Mouse (Mus musculus): Measurements from ENCODE around the gene Clta. TPM values are rescaled to one million over a fixed set of nuclear protein-coding genes. Genes with fewer than 3 reads are reported as not detected.

Clta gene
- polyA plus RNA-seq, 1 experiment from 2014 or later: 246 TPM

DNA sequence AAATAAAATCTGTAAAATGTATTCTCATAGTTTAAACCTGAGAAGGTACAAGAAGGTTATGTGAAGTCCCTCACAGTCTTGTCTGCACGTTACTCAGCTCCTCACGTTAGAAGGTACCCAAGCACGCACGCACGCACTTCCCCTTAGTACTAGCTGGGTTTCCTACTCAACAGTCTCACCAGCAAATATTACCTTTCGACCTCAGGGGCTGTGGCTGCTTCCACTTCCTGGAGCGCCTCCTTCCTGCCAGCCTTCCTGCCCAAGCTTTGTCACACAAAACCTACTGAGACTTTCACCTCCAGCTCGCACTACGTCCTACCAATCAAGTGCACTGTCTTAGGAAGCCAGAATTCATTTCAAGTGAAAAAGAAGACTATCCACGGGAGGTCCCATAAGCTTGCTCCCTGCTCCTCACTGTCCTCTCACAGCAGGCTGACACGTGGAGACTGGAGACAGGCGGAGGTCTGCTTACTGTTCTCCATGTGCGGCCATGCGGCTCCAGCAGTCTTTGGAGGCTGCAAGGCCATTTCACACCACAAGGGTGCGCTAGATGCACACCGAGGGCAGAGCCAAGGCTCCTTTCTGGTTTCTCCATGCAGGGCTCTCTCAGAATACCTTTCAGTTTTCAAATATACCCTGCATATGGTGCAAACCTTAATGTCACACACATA, 61.2 kb downstream of the Clta start:
- WGBS: 35% methylated on average over 16 of the region's 16 CpGs
- peak; percentile 66; the same call in 1 of the 2 replicates for ATAC-seq (ENCODE audit: low FRiP score, low read depth)
- Histone ChIP-seq H3K4me2 (replicated peaks) (peak overlapping the region; percentile 41), H3K27me3 (no peaks in the 10 kb centered on the region), H3K9me3 (no peaks in the 10 kb centered on the region), H3K27ac (no peak overlapping the region), H3K4me1 (peaks cover 4% of the 10 kb centered on the region; the same call in 1 of the 2 replicates), H3K36me3 (peaks cover 5% of the 10 kb centered on the region), H3K9ac (0 out of 2 replicates have a peak overlapping the region, but pooled peaks have one; percentile 8), H3K4me3 (0 out of 2 replicates have a peak overlapping the region, but pooled peaks have one; percentile 4)

DNA sequence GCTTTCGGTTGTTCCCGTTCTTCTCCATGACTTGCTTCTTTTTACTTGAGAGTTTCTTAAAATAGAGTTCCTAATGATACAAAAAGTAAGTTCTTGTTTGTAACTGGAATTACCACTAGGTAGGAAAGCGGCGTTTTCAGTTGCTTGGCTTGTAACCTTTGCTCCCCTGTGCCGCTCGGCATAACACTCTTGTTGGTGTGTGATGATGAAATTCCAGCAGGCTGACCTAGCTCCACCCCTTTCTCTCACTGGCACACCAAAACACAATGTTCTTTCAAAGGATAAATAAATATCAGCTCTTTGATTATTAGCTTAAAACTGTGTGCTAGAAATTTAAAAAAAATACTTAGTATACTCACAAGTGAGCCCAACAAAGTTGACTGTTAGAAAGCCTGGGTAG, 62.6 kb downstream of the Clta start:
- Histone ChIP-seq H3K27me3 (no peaks in the 10 kb centered on the region), H3K27ac (no peak overlapping the region), H3K9me3 (no peaks in the 10 kb centered on the region), H3K9ac (no peak overlapping the region), H3K4me1 (peaks cover 17% of the 10 kb centered on the region), H3K4me2 (replicated peaks) (no peak overlapping the region), H3K36me3 (peaks cover 5% of the 10 kb centered on the region), H3K4me3 (no peak overlapping the region)
- ATAC-seq (ENCODE audit: low FRiP score, low read depth): no peak
- 82% methylated on average over 6 of the region's 6 CpGs for WGBS

- 61% methylated on average over 9 of the region's 9 CpGs for WGBS
- ATAC-seq (ENCODE audit: low FRiP score, low read depth): no peak
- H3K27ac ChIP-seq: no peak overlapping the region
- peaks cover 17% of the 10 kb centered on the region for H3K4me1 ChIP-seq
- no peaks in the 10 kb centered on the region for H3K27me3 ChIP-seq
- no peaks in the 10 kb centered on the region for H3K36me3 ChIP-seq
- H3K4me2 ChIP-seq (replicated peaks): no peak overlapping the region
- H3K9me3 ChIP-seq: no peaks in the 10 kb centered on the region
- no peak overlapping the region for H3K9ac ChIP-seq
- H3K4me3 ChIP-seq: no peak overlapping the region
These were observed 64.5 kb downstream of the Clta start for GRCm38 (mm10) chr4:44068736-44069135.

DNA sequence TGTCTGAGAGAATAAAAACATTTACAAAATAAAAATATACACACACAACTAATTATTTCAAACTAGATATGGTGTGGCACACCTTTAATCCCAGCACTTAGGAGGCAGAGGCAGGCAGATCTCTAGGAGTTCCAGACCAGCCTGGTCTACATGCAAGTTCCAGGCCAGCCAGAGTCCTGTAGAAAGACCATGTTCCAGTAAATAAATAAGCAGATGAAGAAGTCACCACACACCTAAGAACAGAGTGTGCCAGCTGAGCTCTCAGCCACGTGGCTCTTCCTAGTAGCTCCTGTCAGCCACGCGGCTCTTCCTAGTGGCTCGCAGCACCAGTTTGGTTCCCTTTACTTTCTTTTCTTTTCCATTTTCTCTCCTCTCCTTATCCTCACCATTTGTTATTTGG, 65.2 kb downstream of the Clta start:
- 94% methylated on average over 4 of the region's 4 CpGs for WGBS

GRCm38 (mm10) chr4:44070641-44071040, 66.4 kb downstream of the Clta start:
- no peak for ATAC-seq (ENCODE audit: low FRiP score, low read depth)
- H3K4me2 ChIP-seq (replicated peaks): peak overlapping the region; percentile 85
- peak overlapping the region; percentile 90; the same call in 1 of the 2 replicates for H3K9ac ChIP-seq
- H3K27ac ChIP-seq: no peak overlapping the region
- no peaks in the 10 kb centered on the region for H3K36me3 ChIP-seq
- H3K4me3 ChIP-seq: peak overlapping the region; percentile 94; the same call in 1 of the 2 replicates
- WGBS: 82% methylated on average over 4 of the region's 4 CpGs
- no peaks in the 10 kb centered on the region for H3K27me3 ChIP-seq
- H3K4me1 ChIP-seq: peaks cover 13% of the 10 kb centered on the region
- no peaks in the 10 kb centered on the region for H3K9me3 ChIP-seq

More for the DNA sequence above, 65.2 kb downstream of the Clta start:
- no peak overlapping the region for H3K27ac ChIP-seq
- H3K27me3 ChIP-seq: no peaks in the 10 kb centered on the region
- no peaks in the 10 kb centered on the region for H3K9me3 ChIP-seq
- H3K4me3 ChIP-seq: no peak overlapping the region
- H3K4me2 ChIP-seq (replicated peaks): no peak overlapping the region
- H3K4me1 ChIP-seq: peaks cover 17% of the 10 kb centered on the region
- ATAC-seq (ENCODE audit: low FRiP score, low read depth): no peak
- H3K9ac ChIP-seq: no peak overlapping the region
- no peaks in the 10 kb centered on the region for H3K36me3 ChIP-seq

GRCm38 (mm10) chr4:44071741-44072145, 67.5 kb downstream of the Clta start:
- ATAC-seq (ENCODE audit: low FRiP score, low read depth): no peak
- H3K36me3 ChIP-seq: no peaks in the 10 kb centered on the region
- peak overlapping the region; percentile 90 for H3K9ac ChIP-seq
- no peaks in the 10 kb centered on the region for H3K9me3 ChIP-seq
- H3K27me3 ChIP-seq: no peaks in the 10 kb centered on the region
- H3K4me3 ChIP-seq: peak overlapping the region; percentile 94
- 8% methylated on average over 11 of the region's 11 CpGs for WGBS
- peak overlapping the region; percentile 85 for H3K4me2 ChIP-seq (replicated peaks)
- peaks cover 13% of the 10 kb centered on the region for H3K4me1 ChIP-seq
- H3K27ac ChIP-seq: 0 out of 2 replicates have a peak overlapping the region, but pooled peaks have one; percentile 70

DNA sequence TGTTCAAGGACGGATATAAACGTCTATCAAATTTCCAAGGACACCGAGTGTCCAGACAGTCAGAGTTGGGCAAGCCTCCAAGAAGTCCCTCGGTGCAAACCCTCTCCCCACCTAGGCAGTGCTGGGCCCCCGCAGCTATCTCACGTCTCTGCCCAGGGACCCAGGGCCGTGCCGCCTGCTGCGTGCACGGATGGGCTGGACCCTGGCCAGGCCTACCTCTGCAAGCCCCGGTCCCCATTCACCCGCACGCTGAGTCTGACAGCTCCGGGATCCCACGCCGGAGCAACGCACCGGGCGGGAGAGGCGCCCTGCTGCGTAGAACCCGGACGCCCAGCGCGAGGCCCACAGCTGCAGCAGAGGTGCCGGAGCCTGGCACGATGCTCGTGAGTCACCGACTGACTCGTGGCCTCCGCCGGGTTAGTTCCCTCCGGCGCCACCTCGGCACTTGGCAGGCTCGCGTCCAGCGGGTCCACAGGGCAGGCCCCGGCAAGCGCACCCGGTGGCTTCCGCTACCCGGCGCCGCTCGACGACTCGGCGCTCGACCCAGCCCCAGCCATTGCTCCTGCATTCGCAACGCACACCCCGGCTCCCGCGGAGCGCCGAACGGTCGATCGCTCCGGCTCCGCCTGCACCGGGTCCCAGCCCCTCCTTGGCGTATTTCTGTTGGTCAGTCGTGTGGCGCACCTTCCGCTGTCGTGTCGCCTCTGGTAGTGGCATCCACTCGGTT, 68.1 kb downstream of the Clta start:
- H3K4me1 ChIP-seq: peaks cover 13% of the 10 kb centered on the region
- peak overlapping the region; percentile 90 for H3K9ac ChIP-seq
- peak; percentile 97 for ATAC-seq (ENCODE audit: low FRiP score, low read depth)
- peak overlapping the region; percentile 70; the same call in 1 of the 2 replicates for H3K27ac ChIP-seq
- H3K4me3 ChIP-seq: peak overlapping the region; percentile 94
- no peaks in the 10 kb centered on the region for H3K9me3 ChIP-seq
- WGBS: 0% methylated on average over 69 of the region's 70 CpGs
- H3K27me3 ChIP-seq: no peaks in the 10 kb centered on the region
- H3K36me3 ChIP-seq: no peaks in the 10 kb centered on the region
- peak overlapping the region; percentile 85 for H3K4me2 ChIP-seq (replicated peaks)

GRCm38 (mm10) chr4:44072873-44073441, 68.7 kb downstream of the Clta start:
- WGBS: 9% methylated on average over 9 of the region's 9 CpGs
- Histone ChIP-seq H3K4me1 (peaks cover 13% of the 10 kb centered on the region), H3K27me3 (no peaks in the 10 kb centered on the region), H3K36me3 (no peaks in the 10 kb centered on the region), H3K9ac (peak overlapping the region; percentile 90), H3K9me3 (no peaks in the 10 kb centered on the region), H3K4me3 (peak overlapping the region; percentile 94), H3K4me2 (replicated peaks) (peak overlapping the region; percentile 85), H3K27ac (no peak overlapping the region)
- peak; percentile 59 for ATAC-seq (ENCODE audit: low FRiP score, low read depth)

DNA sequence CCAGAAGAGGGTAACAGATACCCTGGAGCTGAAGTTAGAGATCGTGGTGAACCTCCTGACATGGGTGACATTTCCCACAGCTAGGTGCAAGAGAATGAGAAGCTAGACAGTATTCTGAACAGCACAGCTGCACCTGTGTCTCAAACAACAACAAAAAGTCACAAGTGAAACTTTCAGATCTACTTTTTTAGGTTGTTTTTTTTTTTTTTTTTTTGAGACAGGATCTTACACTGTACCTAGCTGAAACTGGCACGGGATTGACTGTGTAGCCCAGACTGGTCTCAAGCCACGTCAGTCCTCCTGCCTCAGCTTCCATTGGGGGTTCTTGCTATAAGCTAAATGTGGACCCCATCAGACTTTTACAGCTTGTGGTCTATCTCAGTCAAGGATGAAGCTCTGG, 69.5 kb downstream of the Clta start:
- Histone ChIP-seq H3K9ac (no peak overlapping the region), H3K27me3 (no peaks in the 10 kb centered on the region), H3K4me1 (peaks cover 13% of the 10 kb centered on the region), H3K4me2 (replicated peaks) (no peak overlapping the region), H3K36me3 (no peaks in the 10 kb centered on the region), H3K4me3 (no peak overlapping the region), H3K9me3 (no peaks in the 10 kb centered on the region), H3K27ac (no peak overlapping the region)
- no peak for ATAC-seq (ENCODE audit: low FRiP score, low read depth)
- WGBS: 87% methylated on average over 3 of the region's 3 CpGs

GRCm38 (mm10) chr4:44074422-44074821, 70.2 kb downstream of the Clta start:
- Histone ChIP-seq H3K9ac (no peak overlapping the region), H3K4me3 (no peak overlapping the region), H3K27ac (no peak overlapping the region), H3K9me3 (no peaks in the 10 kb centered on the region), H3K4me1 (peaks cover 13% of the 10 kb centered on the region), H3K36me3 (no peaks in the 10 kb centered on the region), H3K4me2 (replicated peaks) (no peak overlapping the region), H3K27me3 (no peaks in the 10 kb centered on the region)
- 63% methylated on average over 4 of the region's 4 CpGs for WGBS
- ATAC-seq (ENCODE audit: low FRiP score, low read depth): no peak

GRCm38 (mm10) chr4:44078358-44078933, 74.2 kb downstream of the Clta start:
- peaks cover 6% of the 10 kb centered on the region for H3K4me1 ChIP-seq
- H3K9ac ChIP-seq: no peak overlapping the region
- ATAC-seq (ENCODE audit: low FRiP score, low read depth): no peak
- no peaks in the 10 kb centered on the region for H3K36me3 ChIP-seq
- H3K27me3 ChIP-seq: no peaks in the 10 kb centered on the region
- 81% methylated on average over 7 of the region's 7 CpGs for WGBS
- no peaks in the 10 kb centered on the region for H3K9me3 ChIP-seq
- no peak overlapping the region for H3K27ac ChIP-seq
- no peak overlapping the region for H3K4me2 ChIP-seq (replicated peaks)
- H3K4me3 ChIP-seq: no peak overlapping the region
